Comparison of ENCODE assay signal across 22 mouse cellular contexts in the genomic region with DNA sequence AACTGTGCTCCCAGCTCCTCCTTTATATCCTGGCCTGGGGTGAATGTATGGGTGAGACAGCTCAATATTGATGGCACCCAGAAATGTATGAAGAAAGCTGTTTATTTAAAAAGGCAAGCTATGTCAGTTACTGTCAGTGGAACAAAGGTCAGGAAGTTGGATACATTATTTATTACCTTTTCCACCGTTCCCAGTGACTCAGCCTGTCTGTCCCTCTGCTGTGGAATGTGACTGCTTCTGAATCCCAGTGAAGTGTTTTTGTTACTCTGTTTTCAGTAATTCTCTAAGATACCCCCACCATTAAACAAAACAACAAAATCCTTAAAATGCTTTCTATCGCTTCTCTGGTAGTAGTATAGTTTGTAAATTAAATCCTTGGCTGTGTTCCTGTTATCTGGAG. TPM values are rescaled to one million over a fixed set of nuclear protein-coding genes. Genes with fewer than 3 reads are reported as not detected.
A peak's percentile ranks its signal among the peaks of the same experiment; 100 is the strongest.
DNase-seq lines count a peak whose midpoint lies in the region; ATAC-seq lines count a peak whose summit lies in the region.
"Had no signal": no experiment of that assay in that cellular context is flagged by ENCODE, and none has a peak within 500 bp of the region (broad histone marks: within the 10 kb centered on the region; RNA-seq: fewer than 3 reads in every experiment).

No protein-coding gene starts in this region.

- DNase-seq in kidney, adult 9 months, result peak; percentile 46
- no peak for DNase-seq in kidney, postnatal 10 days
- DNase-seq in liver, embryonic 13.5 days, result no peak
- no peak for DNase-seq in liver, embryonic 11.5 days (ENCODE audit: low spot score)
- DNase-seq in hindbrain, embryonic 11.5 days (ENCODE audit: low spot score), result no peak
- DNase-seq in right cerebral cortex, postnatal 14 days, result no peak
- DNase-seq: B cell, adult 2 months; cerebellum, adult 18-20 months; cerebellum, adult 9-11 months; cerebellum, postnatal 36 days; gastrocnemius, postnatal 10 days; heart, adult 18-20 months; heart, postnatal 10 days; heart, postnatal 4 days had no signal

- H3K9ac ChIP-seq in liver, embryonic 13.5 days, result 0 out of 2 replicates have a peak overlapping the region, but pooled peaks have one; percentile 3
- H3K9ac ChIP-seq in liver, embryonic 11.5 days (ENCODE audit: low read depth, low read length), result no peak overlapping the region
- H3K9ac ChIP-seq in liver, embryonic 15.5 days, result no peak overlapping the region
- H3K9ac ChIP-seq in hindbrain, embryonic 11.5 days (ENCODE audit: low read depth, low read length), result no peak overlapping the region
- H3K9ac ChIP-seq: embryonic facial prominence, embryonic 13.5 days; forebrain, embryonic 12.5 days; hindbrain, embryonic 13.5 days had no signal

- no peaks in the 10 kb centered on the region for H3K9me3 ChIP-seq in liver, embryonic 13.5 days (replicated peaks)
- H3K9me3 ChIP-seq in liver, embryonic 11.5 days (ENCODE audit: control insufficient read depth, low read length), result no peaks in the 10 kb centered on the region
- H3K9me3 ChIP-seq in liver, embryonic 15.5 days (replicated peaks), result no peaks in the 10 kb centered on the region
- no peaks in the 10 kb centered on the region for H3K9me3 ChIP-seq in hindbrain, embryonic 11.5 days (ENCODE audit: control insufficient read depth, low read length)
- H3K9me3 ChIP-seq: embryonic facial prominence, embryonic 13.5 days; forebrain, embryonic 12.5 days; G1E; heart, embryonic 10.5 days; hindbrain, embryonic 13.5 days had no signal

- H3K4me3 ChIP-seq in liver, embryonic 13.5 days (replicated peaks), result no peak overlapping the region
- no peak overlapping the region for H3K4me3 ChIP-seq in liver, embryonic 11.5 days (ENCODE audit: low read depth, low read length)
- no peak overlapping the region for H3K4me3 ChIP-seq in liver, embryonic 15.5 days (replicated peaks)
- no peak overlapping the region for H3K4me3 ChIP-seq in hindbrain, embryonic 11.5 days (ENCODE audit: low read depth, low read length)
- H3K4me3 ChIP-seq: embryonic facial prominence, embryonic 13.5 days; forebrain, embryonic 12.5 days; heart, embryonic 10.5 days; hindbrain, embryonic 13.5 days had no signal

- H3K4me1 ChIP-seq in liver, embryonic 13.5 days (replicated peaks), result peaks cover 51% of the 10 kb centered on the region
- H3K4me1 ChIP-seq in liver, embryonic 11.5 days (replicated peaks; ENCODE audit: control insufficient read depth, insufficient read depth, low read length), result peaks cover 15% of the 10 kb centered on the region
- peaks cover 59% of the 10 kb centered on the region for H3K4me1 ChIP-seq in liver, embryonic 15.5 days (replicated peaks)
- no peaks in the 10 kb centered on the region; the same call in 1 of the 2 replicates for H3K4me1 ChIP-seq in hindbrain, embryonic 11.5 days (replicated peaks; ENCODE audit: control insufficient read depth, insufficient read depth, low read length)

- no peaks in the 10 kb centered on the region for H3K36me3 ChIP-seq in liver, embryonic 13.5 days
- no peaks in the 10 kb centered on the region for H3K36me3 ChIP-seq in liver, embryonic 11.5 days (ENCODE audit: control insufficient read depth, insufficient read depth, low read length)
- no peaks in the 10 kb centered on the region for H3K36me3 ChIP-seq in liver, embryonic 15.5 days (replicated peaks)
- no peaks in the 10 kb centered on the region for H3K36me3 ChIP-seq in hindbrain, embryonic 11.5 days (ENCODE audit: control insufficient read depth, insufficient read depth, low read length)
- H3K36me3 ChIP-seq: embryonic facial prominence, embryonic 13.5 days; forebrain, embryonic 12.5 days; heart, embryonic 10.5 days; hindbrain, embryonic 13.5 days had no signal

- H3K27ac ChIP-seq in liver, embryonic 13.5 days, result peak overlapping the region; percentile 50; the same call in 1 of the 2 replicates
- no peak overlapping the region for H3K27ac ChIP-seq in liver, embryonic 11.5 days (ENCODE audit: low read depth, low read length)
- H3K27ac ChIP-seq in liver, embryonic 15.5 days (replicated peaks), result peak overlapping the region; percentile 70
- no peak overlapping the region for H3K27ac ChIP-seq in hindbrain, embryonic 11.5 days (ENCODE audit: low read depth, low read length)
- H3K27ac ChIP-seq: embryonic facial prominence, embryonic 13.5 days; forebrain, embryonic 12.5 days; heart, embryonic 10.5 days; hindbrain, embryonic 13.5 days had no signal

- 44% methylated on average over 2 of the region's 2 CpGs for WGBS in liver, embryonic 13.5 days (ENCODE audit: insufficient replicate concordance)
- WGBS in liver, embryonic 11.5 days, result 53% methylated on average over 2 of the region's 2 CpGs
- 37% methylated on average over 2 of the region's 2 CpGs for WGBS in liver, embryonic 15.5 days (ENCODE audit: insufficient replicate concordance)
- 69% methylated on average over 2 of the region's 2 CpGs for WGBS in hindbrain, embryonic 11.5 days

- ATAC-seq in liver, embryonic 13.5 days (ENCODE audit: low read depth), result no peak
- no peak for ATAC-seq in liver, embryonic 11.5 days (replicated peaks; ENCODE audit: low FRiP score)
- ATAC-seq in liver, embryonic 15.5 days (ENCODE audit: insufficient read depth), result no peak
- no peak for ATAC-seq in hindbrain, embryonic 11.5 days (ENCODE audit: low FRiP score)
- ATAC-seq: CD4-positive, CD25-positive, alpha-beta regulatory T cell, adult 4 months; forebrain, embryonic 16.5 days had no signal

- peak overlapping the region; percentile 21; the same call in 1 of the 2 replicates for H3K4me2 ChIP-seq in liver, embryonic 13.5 days
- no peak overlapping the region for H3K4me2 ChIP-seq in liver, embryonic 11.5 days
- H3K4me2 ChIP-seq in liver, embryonic 15.5 days, result peak overlapping the region; percentile 30
- no peak overlapping the region for H3K4me2 ChIP-seq in hindbrain, embryonic 11.5 days (replicated peaks; ENCODE audit: low read depth, low read length)
- H3K4me2 ChIP-seq: embryonic facial prominence, embryonic 13.5 days; forebrain, embryonic 12.5 days; hindbrain, embryonic 13.5 days had no signal

- H3K27me3 ChIP-seq in liver, embryonic 13.5 days, result no peaks in the 10 kb centered on the region; the same call in 1 of the 2 replicates
- no peaks in the 10 kb centered on the region for H3K27me3 ChIP-seq in liver, embryonic 11.5 days (replicated peaks; ENCODE audit: control insufficient read depth, insufficient read depth, low read length)
- no peaks in the 10 kb centered on the region for H3K27me3 ChIP-seq in liver, embryonic 15.5 days
- H3K27me3 ChIP-seq in hindbrain, embryonic 11.5 days (ENCODE audit: control insufficient read depth, insufficient read depth, low read length), result no peaks in the 10 kb centered on the region; the same call in 1 of the 2 replicates
- H3K27me3 ChIP-seq: embryonic facial prominence, embryonic 13.5 days had no signal

RNA-seq across cellular contexts. Expression of a gene that starts 3.0 kb away (rescaled TPM):
- 0.17 TPM in 1 of 2 replicates, not detected in the other for polyA plus RNA-seq in liver, embryonic 13.5 days (2015; fragmentation: Nextera tagmentation; extraction: Ambion mirVana)
- polyA plus RNA-seq in liver, embryonic 11.5 days (2014; fragmentation: Nextera tagmentation; extraction: Ambion mirVana), result 0.32 TPM in 1 of 2 replicates, not detected in the other
- 0.09 and 0.13 TPM in 2 replicates for polyA plus RNA-seq in liver, embryonic 15.5 days (2015; fragmentation: Nextera tagmentation; extraction: Ambion mirVana)
- polyA plus RNA-seq in hindbrain, embryonic 11.5 days (2014; fragmentation: Nextera tagmentation; extraction: Ambion mirVana), result 0.23 and 0.29 TPM in 2 replicates
- polyA plus RNA-seq: embryonic facial prominence, embryonic 13.5 days; forebrain, embryonic 12.5 days had no signal

RNA-seq across cellular contexts. Expression of a gene that starts 3.4 kb away (rescaled TPM):
- polyA plus RNA-seq in liver, embryonic 13.5 days (2015; fragmentation: Nextera tagmentation; extraction: Ambion mirVana), result 14.9 and 16.0 TPM in 2 replicates
- polyA plus RNA-seq in liver, embryonic 11.5 days (2014; fragmentation: Nextera tagmentation; extraction: Ambion mirVana), result 29.2 and 30.8 TPM in 2 replicates
- 13.0 and 14.5 TPM in 2 replicates for polyA plus RNA-seq in liver, embryonic 15.5 days (2015; fragmentation: Nextera tagmentation; extraction: Ambion mirVana)
- 21.0 and 25.5 TPM in 2 replicates for polyA plus RNA-seq in hindbrain, embryonic 11.5 days (2014; fragmentation: Nextera tagmentation; extraction: Ambion mirVana)

RNA-seq across cellular contexts. Expression of a gene that starts 10.3 kb away (rescaled TPM):
- polyA plus RNA-seq in liver, embryonic 13.5 days (2015; fragmentation: Nextera tagmentation; extraction: Ambion mirVana), result 1.1 and 2.0 TPM in 2 replicates
- polyA plus RNA-seq in liver, embryonic 11.5 days (2014; fragmentation: Nextera tagmentation; extraction: Ambion mirVana), result 1.6 and 3.7 TPM in 2 replicates
- 1.1 and 1.5 TPM in 2 replicates for polyA plus RNA-seq in liver, embryonic 15.5 days (2015; fragmentation: Nextera tagmentation; extraction: Ambion mirVana)
- 12.6 and 13.9 TPM in 2 replicates for polyA plus RNA-seq in hindbrain, embryonic 11.5 days (2014; fragmentation: Nextera tagmentation; extraction: Ambion mirVana)
- polyA plus RNA-seq: G1E had no signal

Comparison
In these comparisons a context has a peak if more than half of its experiments do, and no peak if none do; other contexts are left out.
1. H3K27ac ChIP-seq: peak in liver, embryonic 13.5 days (single experiment) and liver, embryonic 15.5 days (single experiment); none in liver, embryonic 11.5 days (single experiment) and hindbrain, embryonic 11.5 days (single experiment).
2. H3K4me2 ChIP-seq: peak in liver, embryonic 13.5 days (single experiment) and liver, embryonic 15.5 days (single experiment); none in liver, embryonic 11.5 days (single experiment) and hindbrain, embryonic 11.5 days (single experiment).